Mouse (Mus musculus) liver, adult (tissue): ENCODE results near the gene Fgb.

Experiments
- GATA4 ChIP-seq: IDR thresholded peaks from 2 replicates; pipeline ENCODE4 v1.6.1; 2014; ENCODE audit warnings: mild to moderate bottlenecking, low read length; ENCODE audit not compliant: insufficient replicate concordance

The Fgb gene

GRCm38 (mm10) chr3:83011136-83011535, 38.5 kb downstream of the Fgb start:
- TF ChIP-seq GATA4 = peak; percentile 40; the same call in 1 of the 2 replicates

DNA sequence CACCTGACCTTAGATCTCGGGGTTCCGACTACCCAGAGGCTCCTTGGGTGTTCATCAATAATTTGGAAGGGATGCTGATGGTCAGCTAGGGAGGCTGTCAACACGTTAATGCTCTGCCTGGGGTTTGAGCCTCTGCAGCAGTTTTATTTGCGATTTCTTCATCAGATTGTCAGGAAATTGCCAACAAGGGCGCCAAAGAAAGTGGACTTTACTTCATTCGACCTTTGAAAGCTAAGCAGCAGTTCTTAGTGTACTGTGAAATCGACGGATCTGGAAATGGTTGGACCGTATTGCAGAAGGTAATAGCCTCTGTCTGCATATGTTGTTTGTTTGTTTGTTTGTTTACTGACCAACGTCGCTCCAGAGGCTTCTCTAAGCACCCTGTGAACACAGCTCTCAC, 39.4 kb downstream of the Fgb start:
- TF ChIP-seq GATA4 = no peak

DNA sequence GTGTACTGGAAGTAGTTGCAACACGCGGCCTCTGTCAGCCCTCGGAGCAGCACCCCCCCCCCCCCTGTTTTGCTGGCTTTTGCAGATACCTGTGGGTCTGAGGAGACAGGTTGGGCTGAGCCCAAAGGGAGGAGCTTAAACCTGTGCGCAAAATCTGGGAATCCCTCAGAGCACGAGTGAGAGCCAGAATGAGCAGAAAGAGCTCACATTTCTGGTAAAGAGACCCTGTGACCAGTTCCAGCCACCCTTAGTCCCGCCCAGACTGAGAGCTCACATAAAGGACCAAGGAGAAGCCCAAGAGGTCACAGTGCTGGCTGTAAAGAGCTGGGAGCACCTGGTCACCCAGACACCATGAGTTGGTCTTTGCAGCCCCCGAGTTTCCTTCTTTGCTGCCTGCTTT, 42.1 kb downstream of the Fgb start, which contains the start of gene Fgg:
TSS of gene Fgg (plus strand) at position 168 of the 400 bp plus-strand sequence.
- no peak for TF ChIP-seq GATA4

GRCm38 (mm10) chr3:83004801-83005200, 44.9 kb downstream of the Fgb start:
- TF ChIP-seq GATA4 = no peak

GRCm38 (mm10) chr3:83003068-83003467, 46.6 kb downstream of the Fgb start:
- TF ChIP-seq GATA4 = 0 out of 2 replicates have a peak, but pooled peaks have one; percentile 30

- TF ChIP-seq GATA4 = no peak
Measured at GRCm38 (mm10) chr3:83002191-83002590, 47.5 kb downstream of the Fgb start.

- no peak for TF ChIP-seq GATA4
Measured at GRCm38 (mm10) chr3:82999995-83000394, 49.7 kb downstream of the Fgb start.

- TF ChIP-seq GATA4 = no peak
Measured at GRCm38 (mm10) chr3:82998772-82999463, 50.7 kb downstream of the Fgb start.

DNA sequence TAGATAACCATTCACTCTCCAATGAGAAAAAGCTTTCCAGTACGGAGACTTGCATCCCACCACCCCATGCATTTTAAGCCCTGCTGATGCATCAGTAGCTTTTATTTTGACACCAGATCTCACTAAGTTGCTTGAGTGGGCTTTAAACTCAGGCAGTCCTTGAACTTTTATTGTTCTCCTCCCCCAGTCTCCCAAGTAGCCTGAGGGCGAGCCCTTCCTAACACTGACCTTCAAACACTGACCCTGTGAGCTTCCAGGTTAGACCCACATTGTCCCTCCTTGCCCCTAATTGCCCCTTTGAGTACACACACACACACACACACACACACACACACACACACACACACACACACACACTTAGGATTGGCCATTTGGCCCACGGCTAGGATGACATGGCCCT, 53.0 kb downstream of the Fgb start:
- TF ChIP-seq GATA4 = no peak

DNA sequence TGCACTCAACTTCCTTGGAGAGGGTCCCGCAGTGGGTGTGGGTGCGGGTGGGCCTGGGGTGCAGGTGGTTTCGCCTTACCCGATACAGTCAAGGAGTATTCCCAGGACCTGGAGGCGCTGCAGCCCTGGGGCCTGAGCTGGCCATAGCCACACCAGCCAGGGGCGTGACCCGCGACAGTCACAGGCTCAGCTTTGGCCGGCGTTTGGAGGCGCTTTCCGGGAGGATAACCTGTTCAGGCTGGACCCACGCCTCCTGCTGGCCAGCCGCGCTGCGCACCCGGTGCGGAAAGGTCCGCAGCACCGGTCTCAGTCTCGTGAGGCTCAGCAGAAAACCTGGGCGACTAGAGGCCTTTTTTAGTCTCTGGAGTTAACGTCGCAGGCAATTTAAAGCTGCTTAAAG, 54.3 kb downstream of the Fgb start:
- TF ChIP-seq GATA4 = no peak

DNA sequence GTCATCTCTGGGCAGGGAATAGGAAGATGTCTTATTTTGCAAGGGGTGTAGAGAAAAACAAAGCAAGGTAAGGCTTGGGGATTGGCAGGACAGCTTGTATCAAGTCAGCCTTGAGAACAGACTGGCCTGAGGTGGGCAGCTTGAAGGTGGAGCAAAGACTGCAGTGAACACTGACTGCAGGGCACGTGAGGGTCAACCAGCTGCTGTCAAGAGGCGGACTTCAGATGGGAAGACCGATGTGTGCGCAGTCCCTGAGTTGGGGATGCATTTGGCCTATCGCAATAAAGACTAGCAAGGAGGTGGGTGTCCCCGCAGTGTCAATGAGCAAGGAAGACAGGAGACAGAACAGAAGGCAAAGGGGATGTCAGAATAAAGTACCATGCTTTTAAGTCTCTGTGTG, 56.7 kb downstream of the Fgb start:
- no peak for TF ChIP-seq GATA4

- no peak for TF ChIP-seq GATA4
Measured at GRCm38 (mm10) chr3:82991963-82992362, 57.7 kb downstream of the Fgb start.
